ENCODE assay signal across 15 mouse cellular contexts in genomic region chr9:66360143-66360690, GRCm38 (mm10). TPM values are rescaled to one million over a fixed set of nuclear protein-coding genes. Genes with fewer than 3 reads are reported as not detected.
DNase-seq lines count a peak whose midpoint lies in the region; ATAC-seq lines count a peak whose summit lies in the region.
"Had no signal": no experiment of that assay in that cellular context is flagged by ENCODE, and none has a peak within 500 bp of the region (broad histone marks: within the 10 kb centered on the region; RNA-seq: fewer than 3 reads in every experiment).

No protein-coding gene starts in this region.

- no peak overlapping the region for H3K27ac ChIP-seq in forebrain, embryonic 14.5 days (ENCODE audit: low read depth, low read length)
- no peak overlapping the region for H3K27ac ChIP-seq in forebrain, embryonic 11.5 days (ENCODE audit: low read depth, low read length)
- no peak overlapping the region for H3K27ac ChIP-seq in kidney, embryonic 14.5 days (ENCODE audit: low read depth, low read length)
- H3K27ac ChIP-seq: hindbrain, embryonic 15.5 days; kidney, embryonic 15.5 days; lung, embryonic 15.5 days; neural tube, embryonic 12.5 days had no signal

- H3K36me3 ChIP-seq in forebrain, embryonic 14.5 days (ENCODE audit: control insufficient read depth, insufficient read depth, low read length): no peaks in the 10 kb centered on the region
- no peaks in the 10 kb centered on the region for H3K36me3 ChIP-seq in forebrain, embryonic 11.5 days (ENCODE audit: control insufficient read depth, insufficient read depth, low read length)
- H3K36me3 ChIP-seq in kidney, embryonic 14.5 days (ENCODE audit: control insufficient read depth, insufficient read depth, low read length): no peaks in the 10 kb centered on the region
- H3K36me3 ChIP-seq: hindbrain, embryonic 15.5 days; kidney, embryonic 15.5 days; lung, embryonic 15.5 days; neural tube, embryonic 12.5 days had no signal

- H3K9me3 ChIP-seq in forebrain, embryonic 14.5 days (replicated peaks; ENCODE audit: control insufficient read depth, low read length): no peaks in the 10 kb centered on the region
- no peaks in the 10 kb centered on the region for H3K9me3 ChIP-seq in forebrain, embryonic 11.5 days (ENCODE audit: control insufficient read depth, low read length)
- H3K9me3 ChIP-seq in kidney, embryonic 14.5 days (ENCODE audit: control insufficient read depth, low read length): no peaks in the 10 kb centered on the region
- H3K9me3 ChIP-seq: hindbrain, embryonic 15.5 days; kidney, embryonic 15.5 days; lung, embryonic 15.5 days; neural tube, embryonic 12.5 days had no signal

- no peaks in the 10 kb centered on the region for H3K27me3 ChIP-seq in forebrain, embryonic 14.5 days (replicated peaks; ENCODE audit: control insufficient read depth, insufficient read depth, low read length)
- no peaks in the 10 kb centered on the region for H3K27me3 ChIP-seq in forebrain, embryonic 11.5 days (ENCODE audit: control insufficient read depth, insufficient read depth, low read length)
- H3K27me3 ChIP-seq in kidney, embryonic 14.5 days (ENCODE audit: control insufficient read depth, insufficient read depth, low read length): no peaks in the 10 kb centered on the region
- H3K27me3 ChIP-seq: hindbrain, embryonic 15.5 days; kidney, embryonic 15.5 days; lung, embryonic 15.5 days; neural tube, embryonic 12.5 days had no signal

- H3K4me1 ChIP-seq in forebrain, embryonic 14.5 days (ENCODE audit: control insufficient read depth, insufficient read depth, low read length): 0 out of 2 replicates have a peak, but pooled peaks cover 2% of the 10 kb centered on the region
- H3K4me1 ChIP-seq in forebrain, embryonic 11.5 days (replicated peaks; ENCODE audit: control insufficient read depth, insufficient read depth, low read length): no peaks in the 10 kb centered on the region
- H3K4me1 ChIP-seq in kidney, embryonic 14.5 days (ENCODE audit: control insufficient read depth, insufficient read depth, low read length): no peaks in the 10 kb centered on the region
- H3K4me1 ChIP-seq: lung, embryonic 15.5 days; neural tube, embryonic 12.5 days had no signal

- no peak for ATAC-seq in forebrain, embryonic 14.5 days
- no peak for ATAC-seq in forebrain, embryonic 11.5 days (replicated peaks; ENCODE audit: low FRiP score)
- no peak for ATAC-seq in kidney, embryonic 14.5 days (ENCODE audit: low FRiP score, low TSS enrichment)
- no peak; the same call in 1 of the 2 replicates for ATAC-seq in megakaryocyte-erythroid progenitor cell, adult 5-6 weeks (replicated peaks; ENCODE audit: low FRiP score, low TSS enrichment, poor library complexity, severe bottlenecking)

- peak overlapping the region; percentile 17; the same call in 1 of the 2 replicates for H3K9ac ChIP-seq in forebrain, embryonic 14.5 days (ENCODE audit: low read length)
- H3K9ac ChIP-seq in forebrain, embryonic 11.5 days (ENCODE audit: low read length): no peak overlapping the region
- H3K9ac ChIP-seq in kidney, embryonic 14.5 days (ENCODE audit: low read depth, low read length): no peak overlapping the region
- H3K9ac ChIP-seq: hindbrain, embryonic 15.5 days; kidney, embryonic 15.5 days; lung, embryonic 15.5 days; neural tube, embryonic 12.5 days had no signal

- no peak for DNase-seq in forebrain, embryonic 14.5 days (ENCODE audit: low spot score)
- DNase-seq in forebrain, embryonic 11.5 days (ENCODE audit: low spot score): no peak
- DNase-seq in kidney, adult 8-10 months: peak; percentile 4 to 17
- DNase-seq in left cerebral cortex, postnatal 36 days (ENCODE audit: low spot score in 2 of 2): peak; percentile 24 to 35
- DNase-seq in left cerebral cortex, adult 8-10 months (ENCODE audit: low spot score in 2 of 2): no peak
- DNase-seq in brain, adult 2 months (ENCODE audit: low read depth, low spot score): peak; percentile 71
- DNase-seq: adrenal gland, adult 2 months; cerebellum, adult 8-10 months; liver had no signal

- H3K4me2 ChIP-seq in forebrain, embryonic 14.5 days (ENCODE audit: low read length): no peak overlapping the region
- H3K4me2 ChIP-seq in forebrain, embryonic 11.5 days (ENCODE audit: low read depth, low read length, severe bottlenecking): no peak overlapping the region
- H3K4me2 ChIP-seq in kidney, embryonic 14.5 days (replicated peaks; ENCODE audit: low read depth, low read length): no peak overlapping the region
- H3K4me2 ChIP-seq: hindbrain, embryonic 15.5 days; kidney, embryonic 15.5 days; lung, embryonic 15.5 days; neural tube, embryonic 12.5 days had no signal

- intact Hi-C loops in left cerebral cortex, postnatal 36 days (cut with DNase I): no loop called here

- WGBS in forebrain, embryonic 14.5 days: 82% methylated on average over 14 of the region's 14 CpGs
- 89% methylated on average over 14 of the region's 14 CpGs for WGBS in forebrain, embryonic 11.5 days
- 89% methylated on average over 14 of the region's 14 CpGs for WGBS in kidney, embryonic 14.5 days

- no peak overlapping the region for H3K4me3 ChIP-seq in forebrain, embryonic 14.5 days (ENCODE audit: low read depth, low read length)
- no peak overlapping the region for H3K4me3 ChIP-seq in forebrain, embryonic 11.5 days (ENCODE audit: low read depth, low read length)
- H3K4me3 ChIP-seq in kidney, embryonic 14.5 days (ENCODE audit: low read length): no peak overlapping the region
- H3K4me3 ChIP-seq: hindbrain, embryonic 15.5 days; kidney, embryonic 15.5 days; lung, embryonic 15.5 days; neural tube, embryonic 12.5 days had no signal

RNA-seq across cellular contexts. Expression of gene Herc1, which starts 10.0 kb away (rescaled TPM):
- polyA plus RNA-seq in forebrain, embryonic 14.5 days (2014; fragmentation: Nextera tagmentation; extraction: Ambion mirVana): 31.9 and 44.3 TPM in 2 replicates
- 41.7 and 44.0 TPM in 2 replicates for polyA plus RNA-seq in forebrain, embryonic 11.5 days (2014; fragmentation: Nextera tagmentation; extraction: Ambion mirVana)
- 14.9 and 26.9 TPM in 2 replicates for polyA plus RNA-seq in kidney, embryonic 14.5 days (2014; fragmentation: Nextera tagmentation; extraction: Ambion mirVana)
- 100 to 1,000 TPM; 115 to 134 TPM for total RNA-seq in left cerebral cortex, postnatal 36 days (2021)
- 100 to 1,000 TPM; 106 to 127 (median 112) TPM for total RNA-seq in left cerebral cortex, adult 8-10 months (2022)
- total RNA-seq in megakaryocyte-erythroid progenitor cell, adult 5-6 weeks (2014; fragmentation: Nextera tagmentation): 91.0 and 97.4 TPM in 2 replicates
- total RNA-seq in megakaryocyte-erythroid progenitor cell, adult 5-6 weeks (2017): 96.9 and 106 TPM in 2 replicates

Comparison
In these comparisons a context has a peak if more than half of its experiments do, and no peak if none do; other contexts are left out.
1. DNase-seq: peak in kidney, adult 8-10 months (2 of 2), left cerebral cortex, postnatal 36 days (2 of 2) and brain, adult 2 months (single experiment); none in forebrain, embryonic 14.5 days (single experiment), forebrain, embryonic 11.5 days (single experiment) and left cerebral cortex, adult 8-10 months (0 of 2).